Mouse (Mus musculus): ENCODE measurements around the gene B230118H07Rik.

GRCm38 (mm10) chr2:101615464-101616305 is 33.6 kb downstream of the B230118H07Rik start:
- TF ChIP-seq POLR2A (IDR thresholded peaks at IDR 0.05; ENCODE audit: insufficient read depth, low read length), result no peak
- TF ChIP-seq EP300 (IDR thresholded peaks at IDR 0.05; ENCODE audit: insufficient read depth, low read depth, low read length), result no peak
- TF ChIP-seq CTCF (IDR thresholded peaks at IDR 0.05; ENCODE audit: low read depth, low read length), result no peak
